Mouse (Mus musculus): Measurements from ENCODE around the gene Cerk. TPM values are rescaled to one million over a fixed set of nuclear protein-coding genes. Genes with fewer than 3 reads are reported as not detected.
A peak's percentile ranks its signal among the peaks of the same experiment; 100 is the strongest.

The Cerk gene
- polyA plus RNA-seq, 1 experiment = 42.8 TPM

DNA sequence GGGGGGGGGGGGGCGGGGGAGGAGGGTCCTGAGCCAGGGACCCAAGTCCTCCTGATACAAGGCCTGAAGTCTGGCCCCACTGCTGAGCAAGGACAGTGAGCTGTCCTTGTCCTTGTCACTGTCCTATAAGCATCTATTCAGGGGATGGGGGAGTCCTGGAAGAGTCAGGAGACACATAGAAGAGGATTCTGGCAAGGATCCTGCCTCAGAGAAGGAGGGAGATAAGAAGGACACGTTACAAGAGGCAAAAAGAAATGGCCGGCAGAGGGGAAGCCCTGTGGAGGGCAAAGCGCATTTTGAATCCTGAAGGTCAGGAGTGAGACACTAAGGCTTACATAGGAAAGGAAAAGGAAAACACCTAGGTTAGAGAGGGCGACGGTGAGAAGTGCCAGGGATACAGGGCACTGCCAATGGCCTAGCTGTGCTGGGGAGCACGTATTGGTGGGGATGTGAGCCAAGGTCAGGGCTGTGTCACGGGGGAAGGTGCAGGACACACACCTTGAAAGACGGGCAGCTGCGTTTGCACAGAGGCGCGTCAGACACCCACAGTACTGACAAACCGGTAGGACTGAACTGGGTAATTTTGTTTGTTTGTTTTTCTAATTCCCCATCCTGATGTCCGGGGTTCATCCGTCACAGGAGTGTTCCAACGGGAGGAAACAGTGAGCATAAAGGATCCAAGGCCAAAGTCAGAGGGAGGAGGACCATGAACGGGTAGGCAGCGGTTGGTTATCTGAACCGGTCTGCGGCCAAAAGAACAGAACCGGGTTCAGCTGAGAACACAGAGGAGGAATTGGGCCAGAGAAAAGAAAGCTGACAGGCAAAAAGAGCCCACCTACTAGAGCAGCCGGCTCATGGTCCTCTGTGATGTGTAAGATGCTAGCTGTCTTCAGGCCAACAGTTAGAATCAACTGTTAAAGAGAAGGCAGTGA is 8.9 kb downstream of the Cerk start:
- TF ChIP-seq POLR2A (IDR thresholded peaks at IDR 0.05; ENCODE audit: extremely low read depth, insufficient read depth, low read length) (no peak), CTCF (IDR thresholded peaks at IDR 0.05; ENCODE audit: extremely low read depth, insufficient read depth, low read length) (no peak)
- H3K27ac ChIP-seq (ENCODE audit: insufficient read depth, low read length) = no peak overlapping the region
- peaks cover 3% of the 10 kb centered on the region; the same call in 1 of the 2 replicates for H3K4me1 ChIP-seq (ENCODE audit: control insufficient read depth, insufficient read depth, low read length)
- H3K4me3 ChIP-seq (ENCODE audit: insufficient read depth, low read length) = no peak overlapping the region

DNA sequence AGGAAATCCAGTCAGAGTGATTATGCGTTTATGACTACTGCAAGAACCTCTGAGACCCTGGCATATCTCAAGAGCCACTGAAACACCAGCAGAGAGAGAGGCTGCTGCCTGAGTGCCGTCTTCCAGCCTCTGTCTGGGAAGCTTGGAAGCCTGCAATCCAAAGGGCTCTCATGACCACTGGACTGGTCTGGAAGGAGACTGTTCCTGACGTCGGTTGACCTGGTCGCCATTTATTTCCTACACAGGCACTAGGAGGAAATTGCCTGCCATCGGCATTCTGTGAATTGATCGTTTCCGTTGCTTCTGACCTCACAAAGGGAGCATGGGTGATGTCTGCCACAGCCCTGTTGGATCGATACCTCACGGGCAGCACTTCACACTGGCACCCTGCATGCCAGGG is 9.8 kb downstream of the Cerk start:
- TF ChIP-seq CTCF (IDR thresholded peaks at IDR 0.05; ENCODE audit: extremely low read depth, insufficient read depth, low read length) (no peak), POLR2A (IDR thresholded peaks at IDR 0.05; ENCODE audit: extremely low read depth, insufficient read depth, low read length) (no peak)
- Histone ChIP-seq H3K4me1 (ENCODE audit: control insufficient read depth, insufficient read depth, low read length) (peaks cover 3% of the 10 kb centered on the region; the same call in 1 of the 2 replicates), H3K4me3 (ENCODE audit: insufficient read depth, low read length) (no peak overlapping the region), H3K27ac (ENCODE audit: insufficient read depth, low read length) (no peak overlapping the region)

DNA sequence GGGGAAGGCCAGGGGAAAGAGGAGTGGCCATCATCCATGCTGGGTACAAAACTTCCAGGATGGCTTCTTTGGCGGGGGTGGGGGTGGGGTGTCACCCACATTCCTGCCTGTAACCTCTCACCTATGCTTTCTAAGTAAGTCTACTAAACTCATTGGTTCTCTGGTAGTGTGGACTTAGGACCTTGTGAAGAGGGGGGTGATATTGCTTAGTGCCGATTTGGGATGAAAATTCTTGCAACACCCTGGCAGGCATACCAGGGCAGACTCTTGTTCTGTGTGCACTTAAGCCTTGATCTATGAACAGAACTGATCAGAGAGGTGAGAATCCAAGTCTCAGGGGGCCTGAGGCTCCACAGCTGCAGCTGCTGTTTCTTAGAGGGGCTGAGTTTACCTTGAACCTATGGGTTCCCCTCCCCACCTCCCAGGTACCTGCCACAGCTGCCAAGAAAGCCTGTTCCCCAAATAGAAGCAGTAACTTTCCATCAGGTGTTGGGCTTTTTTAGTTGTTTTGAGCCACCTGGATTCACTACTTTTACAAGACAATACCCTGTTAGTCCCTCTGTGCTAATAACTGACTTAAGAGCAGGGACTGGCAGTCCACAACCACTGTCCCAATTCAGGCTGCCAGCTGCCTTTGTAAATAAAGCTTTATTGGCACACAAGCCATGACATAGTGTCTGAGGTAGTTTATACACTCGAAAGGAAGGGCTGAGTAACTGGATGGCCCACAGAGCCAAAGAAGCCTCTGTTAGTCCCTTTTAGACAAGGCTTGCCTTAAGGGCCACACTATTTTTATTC is 10.5 kb downstream of the Cerk start:
- Histone ChIP-seq H3K27ac (ENCODE audit: insufficient read depth, low read length) (no peak overlapping the region), H3K4me3 (ENCODE audit: insufficient read depth, low read length) (no peak overlapping the region), H3K4me1 (ENCODE audit: control insufficient read depth, insufficient read depth, low read length) (peaks cover 3% of the 10 kb centered on the region; the same call in 1 of the 2 replicates)
- no peak for TF ChIP-seq CTCF (IDR thresholded peaks at IDR 0.05; ENCODE audit: extremely low read depth, insufficient read depth, low read length)
- no peak for TF ChIP-seq POLR2A (IDR thresholded peaks at IDR 0.05; ENCODE audit: extremely low read depth, insufficient read depth, low read length)

DNA sequence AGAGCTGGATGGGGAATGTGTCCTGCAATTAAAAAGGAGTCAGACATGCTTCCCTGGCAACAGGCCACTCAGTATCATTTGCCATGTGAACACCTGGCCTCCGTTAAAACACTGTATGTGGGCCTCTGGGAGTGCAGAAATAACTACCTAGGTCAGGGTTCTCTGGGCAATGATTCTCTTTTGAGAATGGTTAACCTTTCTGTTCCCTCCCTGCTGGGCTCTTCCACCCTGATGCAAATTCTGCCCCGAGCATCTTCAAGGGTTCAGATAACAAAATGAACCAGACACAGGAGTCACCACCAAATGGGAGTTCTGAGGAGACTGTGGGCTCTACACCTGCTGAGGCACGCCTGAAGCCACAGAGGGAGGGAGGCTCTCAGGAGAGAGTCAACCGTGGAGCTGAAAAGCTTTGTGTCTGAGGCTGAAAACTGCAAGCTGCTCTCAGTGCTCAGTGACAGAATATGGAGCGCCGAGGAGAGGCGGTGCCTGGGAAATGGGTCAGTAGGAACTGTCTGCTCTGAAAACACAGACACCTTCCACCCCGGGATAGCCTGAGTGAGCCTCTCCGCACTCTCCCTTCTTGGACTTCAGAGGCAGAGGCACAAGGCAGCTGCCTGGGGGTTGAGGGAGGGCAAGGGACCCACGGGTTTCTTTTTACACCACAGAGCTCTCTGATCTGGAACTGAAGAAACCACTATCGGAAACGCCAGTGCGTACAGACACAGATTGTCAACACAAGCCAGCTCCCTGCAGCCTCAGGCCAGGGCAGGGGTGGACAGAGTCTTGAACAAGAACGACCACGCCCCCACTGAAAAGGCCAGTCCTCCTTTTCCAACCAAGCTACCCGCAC is 12.6 kb downstream of the Cerk start:
- no peak overlapping the region for H3K27ac ChIP-seq (ENCODE audit: insufficient read depth, low read length)
- no peak overlapping the region for H3K4me3 ChIP-seq (ENCODE audit: insufficient read depth, low read length)
- H3K4me1 ChIP-seq (ENCODE audit: control insufficient read depth, insufficient read depth, low read length) = peaks cover 10% of the 10 kb centered on the region
- no peak for TF ChIP-seq POLR2A (IDR thresholded peaks at IDR 0.05; ENCODE audit: extremely low read depth, insufficient read depth, low read length)
- TF ChIP-seq CTCF (IDR thresholded peaks at IDR 0.05; ENCODE audit: extremely low read depth, insufficient read depth, low read length) = no peak

DNA sequence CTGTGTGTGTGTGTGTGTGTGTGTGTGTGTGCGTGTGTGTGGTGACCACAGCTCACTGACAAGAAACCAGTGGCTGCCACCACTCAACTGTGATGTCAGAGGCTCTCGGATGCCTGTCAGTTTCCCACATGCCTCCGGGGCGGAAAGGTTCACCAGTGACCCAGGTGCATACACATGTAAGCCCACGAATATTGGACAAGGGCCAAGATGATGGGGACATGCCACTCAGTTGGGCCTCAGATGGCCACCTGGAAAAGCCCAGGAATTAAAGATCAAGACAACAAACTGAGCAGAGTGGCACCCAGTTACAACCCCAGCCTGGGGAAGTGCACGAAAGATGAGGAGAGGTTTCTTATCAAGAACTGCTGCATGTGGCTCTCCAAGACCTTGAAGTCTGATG is 13.4 kb downstream of the Cerk start:
- no peak overlapping the region for H3K4me3 ChIP-seq (ENCODE audit: insufficient read depth, low read length)
- no peak overlapping the region for H3K27ac ChIP-seq (ENCODE audit: insufficient read depth, low read length)
- no peak for TF ChIP-seq POLR2A (IDR thresholded peaks at IDR 0.05; ENCODE audit: extremely low read depth, insufficient read depth, low read length)
- no peak for TF ChIP-seq CTCF (IDR thresholded peaks at IDR 0.05; ENCODE audit: extremely low read depth, insufficient read depth, low read length)
- H3K4me1 ChIP-seq (ENCODE audit: control insufficient read depth, insufficient read depth, low read length) = peaks cover 15% of the 10 kb centered on the region

DNA sequence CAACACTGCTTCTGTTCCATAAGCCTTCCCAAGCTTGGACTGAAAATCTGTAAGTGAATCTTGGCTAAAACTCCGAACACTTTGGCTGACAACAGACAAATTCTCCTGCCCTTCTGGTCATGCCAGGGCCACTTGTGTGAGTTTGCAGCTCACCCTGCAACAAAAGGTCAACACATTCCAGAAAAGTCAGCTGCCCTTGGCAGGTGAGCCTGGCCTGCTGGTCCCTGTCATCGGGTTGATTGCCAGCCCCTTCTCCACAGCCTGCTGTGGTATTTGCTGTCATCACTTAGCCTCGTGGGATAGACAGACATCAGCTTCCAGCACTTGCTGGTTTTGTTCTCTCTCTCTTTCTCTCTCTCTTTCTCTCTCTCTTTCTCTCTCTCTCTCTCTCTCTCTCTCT is 13.8 kb downstream of the Cerk start:
- Histone ChIP-seq H3K27ac (ENCODE audit: insufficient read depth, low read length) (no peak overlapping the region), H3K4me3 (ENCODE audit: insufficient read depth, low read length) (no peak overlapping the region), H3K4me1 (ENCODE audit: control insufficient read depth, insufficient read depth, low read length) (peaks cover 19% of the 10 kb centered on the region)
- no peak for TF ChIP-seq POLR2A (IDR thresholded peaks at IDR 0.05; ENCODE audit: extremely low read depth, insufficient read depth, low read length)
- TF ChIP-seq CTCF (IDR thresholded peaks at IDR 0.05; ENCODE audit: extremely low read depth, insufficient read depth, low read length) = no peak

DNA sequence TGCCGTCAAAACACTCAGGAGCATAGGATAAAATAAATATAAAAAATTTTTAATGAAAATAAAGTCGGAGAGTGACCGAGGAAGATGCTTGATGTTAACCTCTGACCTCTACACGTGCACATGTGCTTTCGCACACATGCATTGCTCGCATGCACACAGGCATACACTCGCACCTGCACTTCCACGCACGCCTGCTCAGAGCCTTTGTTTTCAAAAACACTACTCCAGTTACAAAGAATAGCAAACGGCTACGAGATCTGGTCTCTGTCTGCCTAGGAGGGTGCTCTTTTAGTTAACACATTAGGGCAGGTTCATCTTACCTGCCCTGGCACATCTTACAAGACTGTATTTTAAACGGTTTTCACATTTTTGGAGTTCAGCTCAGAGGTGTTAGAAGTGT is 14.6 kb downstream of the Cerk start:
- TF ChIP-seq POLR2A (IDR thresholded peaks at IDR 0.05; ENCODE audit: extremely low read depth, insufficient read depth, low read length) (no peak), CTCF (IDR thresholded peaks at IDR 0.05; ENCODE audit: extremely low read depth, insufficient read depth, low read length) (no peak)
- Histone ChIP-seq H3K4me1 (ENCODE audit: control insufficient read depth, insufficient read depth, low read length) (peaks cover 19% of the 10 kb centered on the region), H3K27ac (ENCODE audit: insufficient read depth, low read length) (no peak overlapping the region)

DNA sequence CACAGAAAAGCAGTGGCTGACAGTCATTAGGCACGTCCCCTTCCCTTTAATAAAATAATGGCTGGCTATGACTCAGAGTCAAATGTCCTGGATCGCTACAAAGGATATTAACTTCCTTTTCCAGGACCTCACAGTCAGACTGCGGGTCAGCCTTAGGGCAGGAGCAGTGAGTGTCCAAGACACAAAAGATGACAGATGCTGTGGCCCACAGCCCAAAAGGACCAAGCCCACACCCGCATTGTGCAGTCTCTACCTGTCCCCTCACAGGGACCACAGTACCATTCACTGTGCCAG is 16.2 kb downstream of the Cerk start:
- H3K27ac ChIP-seq (ENCODE audit: insufficient read depth, low read length) = 0 out of 2 replicates have a peak overlapping the region, but pooled peaks have one; percentile 56
- TF ChIP-seq CTCF (IDR thresholded peaks at IDR 0.05; ENCODE audit: extremely low read depth, insufficient read depth, low read length) = no peak
- TF ChIP-seq POLR2A (IDR thresholded peaks at IDR 0.05; ENCODE audit: extremely low read depth, insufficient read depth, low read length) = no peak
- peaks cover 19% of the 10 kb centered on the region for H3K4me1 ChIP-seq (ENCODE audit: control insufficient read depth, insufficient read depth, low read length)
- no peak overlapping the region for H3K4me3 ChIP-seq (ENCODE audit: insufficient read depth, low read length)

More for the DNA sequence above, 14.6 kb downstream of the Cerk start:
- no peak overlapping the region for H3K4me3 ChIP-seq (ENCODE audit: insufficient read depth, low read length)

Measured in cortical plate, adult 2 months (tissue).